11 mouse cellular contexts compared by ENCODE assay signal in genomic region chr17:47409897-47410861, GRCm38 (mm10). TPM values are rescaled to one million over a fixed set of nuclear protein-coding genes. Genes with fewer than 3 reads are reported as not detected.
DNase-seq lines count a peak whose midpoint lies in the region; ATAC-seq and TF ChIP-seq lines count a peak whose summit lies in the region.
"Not testable (repeated sequence)": the region's sequence is repeated elsewhere in the genome, so short reads cannot be mapped to it uniquely, and the experiment has no call there.
"Had no signal": no experiment of that assay in that cellular context is flagged by ENCODE, and none has a peak within 500 bp of the region (broad histone marks: within the 10 kb centered on the region; RNA-seq: fewer than 3 reads in every experiment).

No protein-coding gene starts in this region.

- peak overlapping the region; percentile 58 for H3K4me2 ChIP-seq in forebrain, embryonic 12.5 days
- H3K4me2 ChIP-seq in heart, postnatal 0 days (ENCODE audit: low read depth, low read length): peak overlapping the region; percentile 48
- H3K4me2 ChIP-seq in limb, embryonic 14.5 days (replicated peaks; ENCODE audit: low read depth, low read length, severe bottlenecking): peak overlapping the region; percentile 56
- H3K4me2 ChIP-seq in midbrain, embryonic 12.5 days (replicated peaks): peak overlapping the region; percentile 52

- H3K36me3 ChIP-seq in forebrain, embryonic 12.5 days (replicated peaks); heart, postnatal 0 days (replicated peaks; ENCODE audit: control insufficient read depth, insufficient read depth, low read length); limb, embryonic 14.5 days (ENCODE audit: control insufficient read depth, insufficient read depth, low read length); midbrain, embryonic 12.5 days: not testable (repeated sequence)

- H3K9ac ChIP-seq in forebrain, embryonic 12.5 days; heart, postnatal 0 days (replicated peaks; ENCODE audit: low read depth, low read length); midbrain, embryonic 12.5 days (replicated peaks): not testable (repeated sequence)
- H3K9ac ChIP-seq in limb, embryonic 14.5 days (ENCODE audit: low read depth, low read length, severe bottlenecking): 0 out of 2 replicates have a peak overlapping the region, but pooled peaks have one; percentile 31

- H3K27me3 ChIP-seq in forebrain, embryonic 12.5 days: peaks cover 75% of the 10 kb centered on the region
- peaks cover 29% of the 10 kb centered on the region for H3K27me3 ChIP-seq in heart, postnatal 0 days (ENCODE audit: control insufficient read depth, insufficient read depth, low read length)
- H3K27me3 ChIP-seq in limb, embryonic 14.5 days (ENCODE audit: control insufficient read depth, insufficient read depth, low read length): peaks cover 17% of the 10 kb centered on the region
- peaks cover 50% of the 10 kb centered on the region for H3K27me3 ChIP-seq in midbrain, embryonic 12.5 days

- peak; percentile 30; the same call in 1 of the 2 replicates for ATAC-seq in forebrain, embryonic 12.5 days (ENCODE audit: low FRiP score)
- ATAC-seq in heart, postnatal 0 days (ENCODE audit: insufficient read depth, low read depth); midbrain, embryonic 12.5 days (ENCODE audit: low FRiP score, low read depth): not testable (repeated sequence)
- peak; percentile 55; the same call in 1 of the 2 replicates for ATAC-seq in limb, embryonic 14.5 days (ENCODE audit: low FRiP score, low read depth)

- WGBS in forebrain, embryonic 12.5 days: 2% methylated on average over 74 of the region's 74 CpGs
- 4% methylated on average over 65 of the region's 74 CpGs for WGBS in heart, postnatal 0 days
- 4% methylated on average over 74 of the region's 74 CpGs for WGBS in limb, embryonic 14.5 days
- 3% methylated on average over 74 of the region's 74 CpGs for WGBS in midbrain, embryonic 12.5 days

- peak; percentile 7 to 8 for DNase-seq in CD8-positive naive resting alpha-beta T cell, adult 2 months (ENCODE audit: low read depth in 2 of 2, low spot score in 2 of 2)
- DNase-seq in cerebellum, postnatal 10 days: peak; percentile 44 to 47
- not testable (repeated sequence) for DNase-seq in heart, postnatal 0 days (ENCODE audit: low spot score); limb, embryonic 14.5 days (ENCODE audit: low spot score)
- peak; percentile 25 for DNase-seq in kidney, adult 18-20 months
- DNase-seq in right cerebral cortex, postnatal 25 days: peak; percentile 21

- not testable (repeated sequence) for H3K4me1 ChIP-seq in forebrain, embryonic 12.5 days; heart, postnatal 0 days (ENCODE audit: control insufficient read depth, insufficient read depth); limb, embryonic 14.5 days (ENCODE audit: control insufficient read depth, insufficient read depth, low read length); midbrain, embryonic 12.5 days

- not testable (repeated sequence) for TF ChIP-seq CTCF in heart, postnatal 0 days (IDR thresholded peaks at IDR 0.05; ENCODE audit: low read depth)

- TF ChIP-seq POLR2A in limb, embryonic 14.5 days (IDR thresholded peaks at IDR 0.05; ENCODE audit: borderline replicate concordance, extremely low read depth, insufficient read depth, insufficient read length): not testable (repeated sequence)

- TF ChIP-seq EP300 in heart, postnatal 0 days (IDR thresholded peaks at IDR 0.05; ENCODE audit: low read depth): not testable (repeated sequence)

- H3K27ac ChIP-seq in forebrain, embryonic 12.5 days; heart, postnatal 0 days (ENCODE audit: low read depth); limb, embryonic 14.5 days (replicated peaks; ENCODE audit: low read depth, low read length); midbrain, embryonic 12.5 days (replicated peaks): not testable (repeated sequence)

- H3K9me3 ChIP-seq in forebrain, embryonic 12.5 days; heart, postnatal 0 days (replicated peaks; ENCODE audit: control insufficient read depth, low read length); limb, embryonic 14.5 days (ENCODE audit: control insufficient read depth, low read length); midbrain, embryonic 12.5 days: not testable (repeated sequence)

- H3K4me3 ChIP-seq in forebrain, embryonic 12.5 days (replicated peaks): peak overlapping the region; percentile 38
- peak overlapping the region; percentile 36 for H3K4me3 ChIP-seq in heart, postnatal 0 days (ENCODE audit: low read depth, low read length)
- H3K4me3 ChIP-seq in limb, embryonic 14.5 days (replicated peaks; ENCODE audit: low read length): peak overlapping the region; percentile 32
- H3K4me3 ChIP-seq in midbrain, embryonic 12.5 days: peak overlapping the region; percentile 40

RNA-seq across cellular contexts. Expression of gene Guca1a, which starts 9.8 kb away (rescaled TPM):
- 0.23 and 0.60 TPM in 2 replicates for polyA plus RNA-seq in forebrain, embryonic 12.5 days (2016; fragmentation: Nextera tagmentation; extraction: Ambion mirVana)
- not detected in 2 replicates for total RNA-seq in heart, postnatal 0 days (2014; rRNA removed; ENCODE audit: low replicate concordance)
- 0.86 and 1.0 TPM in 2 replicates for polyA plus RNA-seq in heart, postnatal 0 days (2015; fragmentation: Nextera tagmentation; extraction: Ambion mirVana)
- 2.5 and 3.9 TPM in 2 replicates for polyA plus RNA-seq in limb, embryonic 14.5 days (2012; rRNA removed)
- 6.0 and 6.4 TPM in 2 replicates for polyA plus RNA-seq in limb, embryonic 14.5 days (2014; fragmentation: Nextera tagmentation; extraction: Ambion mirVana)
- 0.70 and 0.99 TPM in 2 replicates for polyA plus RNA-seq in midbrain, embryonic 12.5 days (2016; fragmentation: Nextera tagmentation; extraction: Ambion mirVana)
- polyA plus RNA-seq: activated CD4-positive, CD25-positive, alpha-beta regulatory T cell, adult 4 months; erythroblast, embryonic 14.5 days had no signal

RNA-seq across cellular contexts. Expression of gene Guca1b, which starts 25.0 kb away (rescaled TPM):
- polyA plus RNA-seq in forebrain, embryonic 12.5 days (2016; fragmentation: Nextera tagmentation; extraction: Ambion mirVana): 0.46 and 0.68 TPM in 2 replicates
- total RNA-seq in heart, postnatal 0 days (2014; rRNA removed; ENCODE audit: low replicate concordance): not detected in 2 replicates
- polyA plus RNA-seq in heart, postnatal 0 days (2015; fragmentation: Nextera tagmentation; extraction: Ambion mirVana): 0.32 and 0.38 TPM in 2 replicates
- polyA plus RNA-seq in limb, embryonic 14.5 days (2012; rRNA removed): 1.2 and 1.3 TPM in 2 replicates
- 0.30 and 0.44 TPM in 2 replicates for polyA plus RNA-seq in limb, embryonic 14.5 days (2014; fragmentation: Nextera tagmentation; extraction: Ambion mirVana)
- 0.73 and 0.77 TPM in 2 replicates for polyA plus RNA-seq in midbrain, embryonic 12.5 days (2016; fragmentation: Nextera tagmentation; extraction: Ambion mirVana)
- total RNA-seq: liver, adult 2 months had no signal
- polyA plus RNA-seq: erythroblast, embryonic 14.5 days had no signal

RNA-seq across cellular contexts. Expression of gene AI661453, which starts 26.2 kb away (rescaled TPM):
- 0.13 and 0.19 TPM in 2 replicates for polyA plus RNA-seq in forebrain, embryonic 12.5 days (2016; fragmentation: Nextera tagmentation; extraction: Ambion mirVana)
- 1.3 and 1.8 TPM in 2 replicates for total RNA-seq in heart, postnatal 0 days (2014; rRNA removed; ENCODE audit: low replicate concordance)
- 0.92 and 1.0 TPM in 2 replicates for polyA plus RNA-seq in heart, postnatal 0 days (2015; fragmentation: Nextera tagmentation; extraction: Ambion mirVana)
- 3.0 and 3.4 TPM in 2 replicates for polyA plus RNA-seq in limb, embryonic 14.5 days (2012; rRNA removed)
- polyA plus RNA-seq in limb, embryonic 14.5 days (2014; fragmentation: Nextera tagmentation; extraction: Ambion mirVana): 2.6 and 2.7 TPM in 2 replicates
- polyA plus RNA-seq in midbrain, embryonic 12.5 days (2016; fragmentation: Nextera tagmentation; extraction: Ambion mirVana): 0.23 and 0.24 TPM in 2 replicates
- polyA plus RNA-seq: erythroblast, embryonic 14.5 days had no signal

RNA-seq across cellular contexts. Expression of gene 1700001C19Rik, which starts 27.0 kb away (rescaled TPM):
- 0.19 and 0.31 TPM in 2 replicates for polyA plus RNA-seq in forebrain, embryonic 12.5 days (2016; fragmentation: Nextera tagmentation; extraction: Ambion mirVana)
- total RNA-seq in heart, postnatal 0 days (2014; rRNA removed; ENCODE audit: low replicate concordance): 3.4 TPM in 1 of 2 replicates, not detected in the other
- polyA plus RNA-seq in heart, postnatal 0 days (2015; fragmentation: Nextera tagmentation; extraction: Ambion mirVana): 1.1 and 1.4 TPM in 2 replicates
- 0.25 and 0.82 TPM in 2 replicates for polyA plus RNA-seq in limb, embryonic 14.5 days (2012; rRNA removed)
- polyA plus RNA-seq in limb, embryonic 14.5 days (2014; fragmentation: Nextera tagmentation; extraction: Ambion mirVana): 0.50 and 0.68 TPM in 2 replicates
- polyA plus RNA-seq in midbrain, embryonic 12.5 days (2016; fragmentation: Nextera tagmentation; extraction: Ambion mirVana): 0.41 and 0.52 TPM in 2 replicates
- polyA plus RNA-seq: activated CD4-positive, CD25-positive, alpha-beta regulatory T cell, adult 4 months; erythroblast, embryonic 14.5 days had no signal

RNA-seq across cellular contexts. Expression of gene Mrps10, which starts 41.5 kb away (rescaled TPM):
- polyA plus RNA-seq in forebrain, embryonic 12.5 days (2016; fragmentation: Nextera tagmentation; extraction: Ambion mirVana): 69.2 and 71.3 TPM in 2 replicates
- total RNA-seq in heart, postnatal 0 days (2014; rRNA removed; ENCODE audit: low replicate concordance): 28.5 and 34.9 TPM in 2 replicates
- polyA plus RNA-seq in heart, postnatal 0 days (2015; fragmentation: Nextera tagmentation; extraction: Ambion mirVana): 81.7 and 87.3 TPM in 2 replicates
- 42.8 and 51.3 TPM in 2 replicates for polyA plus RNA-seq in limb, embryonic 14.5 days (2012; rRNA removed)
- polyA plus RNA-seq in limb, embryonic 14.5 days (2014; fragmentation: Nextera tagmentation; extraction: Ambion mirVana): 76.0 and 77.7 TPM in 2 replicates
- 72.7 and 73.4 TPM in 2 replicates for polyA plus RNA-seq in midbrain, embryonic 12.5 days (2016; fragmentation: Nextera tagmentation; extraction: Ambion mirVana)
